Mouse (Mus musculus) lung, adult 18-20 months (tissue): ENCODE measurements around the gene Upf3b.
"Not testable (repeated sequence)": the region's sequence is repeated elsewhere in the genome, so short reads cannot be mapped to it uniquely, and the experiment has no call there.

Experiments used
- DNase-seq, 2 experiments: peaks; one replicate each; pipeline ENCODE4 v3.0.0; 2022; ENCODE audit warnings: mixed read lengths in 2 of 2

Upf3b gene

GRCm38 (mm10) chrX:37110193-37110880, at the start of gene Upf3b:
TSS of gene Upf3b (minus strand) at chrX:37110322.
- DNase-seq = peak; percentile 95 to 97

- no peak for DNase-seq
Measured at GRCm38 (mm10) chrX:37157839-37158238, 47.7 kb upstream of the Upf3b start.

- DNase-seq = peak in 1 of 2 experiments; percentile 3
Measured at GRCm38 (mm10) chrX:37144954-37145353, 34.8 kb upstream of the Upf3b start.

- not testable (repeated sequence) for DNase-seq
Measured at GRCm38 (mm10) chrX:37144498-37144897, 34.4 kb upstream of the Upf3b start.

GRCm38 (mm10) chrX:37141732-37142131, 31.6 kb upstream of the Upf3b start:
- no peak for DNase-seq

DNA sequence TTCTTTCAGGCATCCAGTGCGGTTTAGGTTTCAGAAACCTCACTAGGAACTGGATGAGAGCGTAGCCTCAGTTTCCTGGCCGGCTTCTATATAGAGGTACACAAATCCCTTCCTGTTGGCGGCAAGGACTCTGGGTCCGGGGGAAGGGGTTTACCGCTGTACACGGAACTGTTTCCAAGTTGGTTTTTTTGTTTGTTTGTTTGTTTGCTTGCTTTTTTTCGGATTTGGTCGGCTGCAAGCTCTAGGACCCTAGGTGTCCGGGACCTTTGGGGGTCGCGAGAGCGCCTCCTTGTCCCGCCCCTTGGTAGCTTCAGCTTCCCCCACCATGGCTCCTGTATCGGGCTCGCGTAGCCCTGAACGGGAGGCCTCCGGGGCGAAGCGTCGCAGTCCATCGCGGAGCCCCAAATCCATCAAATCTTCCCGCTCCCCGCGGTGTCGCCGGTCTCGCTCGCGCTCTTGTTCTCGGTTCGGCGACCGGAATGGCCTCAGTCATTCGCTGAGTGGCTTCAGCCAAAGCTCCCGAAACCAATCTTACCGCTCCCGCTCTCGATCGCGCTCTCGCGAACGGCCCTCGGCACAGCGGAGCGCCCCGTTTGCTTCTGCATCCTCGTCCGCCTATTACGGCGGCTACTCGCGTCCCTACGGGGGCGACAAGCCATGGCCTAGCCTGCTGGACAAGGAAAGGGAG, 16.7 kb upstream of the Upf3b start, which contains the start of gene Nkap:
Nkap (plus strand) TSS at position 125 of the 688 bp plus-strand sequence.
- DNase-seq = peak; percentile 71

DNA sequence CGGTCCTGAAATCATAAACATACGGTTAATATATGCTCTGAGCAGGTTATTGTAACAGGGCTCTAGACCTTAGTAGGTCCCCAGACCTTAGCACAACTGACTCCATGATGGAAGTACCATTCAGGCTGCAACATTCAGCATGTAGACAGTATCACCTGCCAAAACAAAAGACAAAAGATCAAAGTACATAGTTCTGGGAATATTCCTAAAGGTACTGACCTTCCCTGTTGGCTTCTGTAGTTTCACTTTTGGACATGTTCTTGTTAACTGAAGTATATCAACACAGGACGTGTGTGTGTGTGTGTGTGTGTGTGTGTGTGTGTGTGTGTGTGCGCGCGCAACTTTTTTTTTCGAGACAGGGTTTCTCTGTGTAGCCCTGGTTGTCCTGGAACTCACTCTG, 15.4 kb upstream of the Upf3b start:
- no peak for DNase-seq

GRCm38 (mm10) chrX:37120212-37120611, 10.1 kb upstream of the Upf3b start:
- no peak for DNase-seq

- DNase-seq = no peak
Measured at GRCm38 (mm10) chrX:37119585-37119984, 9.5 kb upstream of the Upf3b start.

DNA sequence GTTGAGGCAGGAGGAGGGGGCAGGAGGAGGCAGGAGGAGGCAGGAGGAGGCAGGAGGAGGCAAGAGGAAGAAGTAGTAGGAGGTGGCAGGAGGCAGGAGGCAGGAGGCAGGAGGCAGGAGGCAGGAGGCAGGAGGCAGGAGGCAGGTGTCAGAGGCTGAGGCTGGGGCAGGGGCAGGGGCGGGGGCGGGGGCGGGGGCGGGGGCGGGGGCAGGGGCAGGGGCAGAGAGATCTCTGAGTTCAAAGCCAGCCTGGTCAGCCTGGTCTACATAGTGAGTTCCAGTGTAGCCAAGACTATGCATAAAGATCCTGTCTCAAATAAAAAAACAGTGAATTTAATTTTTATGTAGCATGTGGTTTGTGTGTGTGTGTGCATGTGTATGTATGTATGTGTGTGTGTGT, 7.0 kb upstream of the Upf3b start:
- no peak for DNase-seq

DNA sequence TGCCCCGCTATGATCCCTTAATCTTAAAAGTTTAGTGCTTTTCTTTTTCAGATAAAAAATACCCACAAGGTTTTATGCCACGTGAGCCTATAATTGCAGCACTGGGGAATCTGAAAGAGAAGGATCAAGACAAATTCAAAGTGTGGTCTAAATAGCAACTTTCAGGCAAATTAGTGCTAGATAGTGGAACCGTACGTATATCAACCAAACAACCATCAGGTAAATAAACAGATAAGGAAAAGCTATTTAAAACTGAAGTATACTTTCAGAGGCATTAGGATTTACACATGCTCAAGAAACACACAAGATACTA, 715 bp upstream of the Upf3b start:
- DNase-seq = no peak

- DNase-seq = no peak
Measured at GRCm38 (mm10) chrX:37109526-37110192, 463 bp downstream of the Upf3b start.

- no peak for DNase-seq
Measured at GRCm38 (mm10) chrX:37103826-37104225, 6.3 kb downstream of the Upf3b start.

DNA sequence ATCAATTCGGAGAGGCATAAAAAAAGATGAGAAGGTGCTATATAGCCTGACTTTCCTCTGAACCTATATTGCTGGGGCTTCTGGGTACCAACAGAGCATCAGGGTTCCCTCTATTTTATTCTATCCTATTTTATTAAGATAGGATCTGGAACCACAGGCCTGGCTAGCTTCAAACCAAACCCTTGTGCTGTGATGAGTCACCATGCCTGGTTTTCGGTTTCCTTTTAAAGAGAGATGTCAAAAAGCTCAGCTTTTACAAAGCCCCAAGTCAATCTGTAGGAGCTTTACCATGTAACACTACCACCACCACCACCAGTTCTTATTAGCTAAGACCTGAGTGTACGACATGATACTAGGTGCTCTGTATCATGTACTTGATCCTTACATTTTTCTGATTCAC, 11.4 kb downstream of the Upf3b start:
- no peak for DNase-seq

DNA sequence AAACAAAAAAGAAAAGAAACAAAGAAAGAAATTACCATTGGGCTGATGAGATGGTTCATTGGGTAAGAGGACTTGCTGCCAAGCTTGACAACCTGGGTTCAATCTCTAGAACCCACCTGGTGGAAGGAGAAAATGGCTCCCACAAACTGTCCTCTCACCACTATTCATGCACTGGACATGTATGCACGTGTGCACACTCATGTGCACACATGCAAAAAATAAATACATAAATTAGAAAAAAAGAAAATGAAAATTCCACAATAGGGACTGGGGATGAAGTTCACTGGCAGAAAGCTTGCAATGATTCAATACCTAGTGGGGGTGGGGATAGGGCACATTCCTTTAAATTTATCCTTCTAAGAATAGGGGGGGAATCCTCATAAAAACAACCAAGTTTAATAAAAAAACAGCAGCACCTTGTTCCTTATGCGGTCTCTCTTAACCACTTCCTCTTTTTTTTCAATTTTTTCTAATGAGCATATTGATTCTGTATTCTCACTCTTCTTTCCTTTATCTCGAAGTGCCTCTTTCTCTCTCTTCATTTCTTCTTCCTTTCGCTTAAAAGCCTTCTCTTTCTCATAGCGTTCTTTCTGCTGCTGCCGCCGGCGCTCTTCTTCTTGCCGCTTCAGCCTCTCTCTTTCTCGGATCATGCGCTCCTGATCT, 14.9 kb downstream of the Upf3b start:
- no peak for DNase-seq

GRCm38 (mm10) chrX:37091457-37091856, 18.7 kb downstream of the Upf3b start:
- DNase-seq = no peak

- no peak for DNase-seq
Measured at GRCm38 (mm10) chrX:37088778-37089177, 21.3 kb downstream of the Upf3b start.

DNA sequence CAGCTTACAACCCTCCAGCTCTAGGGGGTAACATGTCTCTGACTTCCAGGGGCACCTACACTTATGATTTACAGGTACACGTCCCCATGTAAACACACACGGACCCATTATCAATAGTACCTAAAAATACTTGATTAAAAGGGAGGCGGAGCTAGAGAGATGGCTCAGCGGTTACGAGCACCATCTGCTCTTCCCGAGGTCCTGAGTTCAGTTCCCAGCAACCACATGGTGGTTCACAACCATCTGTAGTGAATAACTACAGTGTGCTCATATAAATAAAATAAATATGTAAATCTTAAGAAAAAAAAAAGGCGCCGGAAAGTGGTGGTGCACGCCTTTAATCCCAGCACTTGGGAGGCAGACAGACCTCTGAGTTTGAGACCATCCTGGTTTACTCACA, 24.5 kb downstream of the Upf3b start:
- DNase-seq = no peak

DNA sequence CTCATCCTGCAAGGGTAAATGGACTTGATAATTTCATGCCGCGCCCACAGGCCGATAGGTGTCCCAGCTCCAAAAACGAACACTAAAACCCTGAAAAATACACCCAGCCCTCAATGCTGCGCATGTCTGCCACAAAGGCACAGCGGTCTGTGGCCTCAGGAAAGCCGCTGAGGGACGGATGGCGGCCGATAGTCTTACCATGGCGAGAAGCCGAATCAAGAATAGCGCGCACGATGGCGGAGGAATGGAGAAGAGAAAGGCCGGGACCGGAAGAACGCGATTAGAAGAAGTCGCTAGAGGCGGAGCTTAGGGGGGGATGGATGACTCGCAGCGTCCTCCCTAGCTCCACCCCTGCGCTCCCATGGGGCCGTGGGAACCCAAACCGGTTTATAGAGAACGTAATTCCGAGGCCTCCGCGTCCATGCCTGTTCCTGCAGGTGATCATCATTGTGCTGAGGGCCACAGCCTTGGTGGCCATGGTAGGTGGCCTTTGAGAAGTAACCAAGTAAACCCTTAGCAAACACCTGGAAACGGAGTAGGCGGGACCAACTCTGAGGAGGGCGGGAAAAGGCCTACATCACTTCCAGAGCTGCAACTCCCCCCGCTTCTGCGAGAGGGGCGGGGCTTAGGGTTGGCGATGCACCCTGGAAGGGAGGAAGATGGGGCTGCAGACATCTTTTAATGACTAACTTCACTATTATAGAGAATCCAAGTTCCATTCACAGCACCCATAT, 25.0 kb downstream of the Upf3b start, which contains the start of gene Rpl39:
Rpl39 (minus strand) TSS at position 476 of the 734 bp plus-strand sequence.
- DNase-seq = peak; percentile 89 to 90

- no peak for DNase-seq
Measured at GRCm38 (mm10) chrX:37084318-37084926, 25.7 kb downstream of the Upf3b start.

DNA sequence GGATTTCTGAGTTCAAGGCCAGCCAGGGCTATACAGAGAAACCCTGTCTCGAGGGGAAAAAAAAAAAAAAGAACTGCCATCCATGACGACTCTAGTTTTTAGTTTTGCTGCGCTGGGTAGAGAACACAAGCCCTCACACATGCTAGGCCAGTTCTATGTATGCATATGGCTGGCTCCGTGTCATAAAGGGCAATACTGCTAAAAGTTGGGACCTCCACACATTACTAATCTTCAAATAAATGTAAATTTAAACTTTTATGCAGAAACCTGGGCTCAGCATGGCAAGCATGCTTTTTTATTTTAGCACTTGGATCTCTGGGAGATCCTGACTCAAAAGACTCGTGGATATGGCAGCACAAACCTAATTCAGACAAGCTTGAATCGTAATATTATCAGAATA, 28.9 kb downstream of the Upf3b start:
- no peak for DNase-seq

GRCm38 (mm10) chrX:37080345-37080744, 29.8 kb downstream of the Upf3b start:
- DNase-seq = not testable (repeated sequence)
